Mouse (Mus musculus): ENCODE results near the gene Pde4b.

GRCm38 (mm10) chr4:102310630-102311029, 223.3 kb downstream of the Pde4b start:
- TF ChIP-seq POLR2A (IDR thresholded peaks at IDR 0.05; ENCODE audit: borderline replicate concordance, insufficient read depth, low read length) (no peak), CTCF (IDR thresholded peaks at IDR 0.05; ENCODE audit: borderline replicate concordance, insufficient read depth, low read depth, low read length) (no peak)
